Mouse (Mus musculus) embryonic fibroblast, embryonic 13.5 days (primary cell): ENCODE measurements around the gene Stat3.

Experiments
- CTCF ChIP-seq: IDR thresholded peaks from 2 replicates; pipeline ENCODE4 v1.5.1; 2011; ENCODE audit warnings: mild to moderate bottlenecking, control low read depth, low read length, moderate library complexity, borderline replicate concordance; ENCODE audit not compliant: insufficient read depth
- POLR2A ChIP-seq: IDR thresholded peaks from 2 replicates; pipeline ENCODE4 v1.6.1; 2011; ENCODE audit warnings: low read depth, mild to moderate bottlenecking, control low read depth, low read length, moderate library complexity

GRCm38 (mm10) chr11:100960540-100960939, 21.2 kb upstream of the Stat3 start:
- TF ChIP-seq CTCF (no peak), POLR2A (no peak)
